Mouse (Mus musculus) right cerebral cortex, postnatal 4 days (tissue): Measurements from ENCODE around the gene Speg.

Experiments
- DNase-seq: peaks from one replicate; pipeline ENCODE4 v3.0.0-alpha.2; 2022

Speg gene

DNA sequence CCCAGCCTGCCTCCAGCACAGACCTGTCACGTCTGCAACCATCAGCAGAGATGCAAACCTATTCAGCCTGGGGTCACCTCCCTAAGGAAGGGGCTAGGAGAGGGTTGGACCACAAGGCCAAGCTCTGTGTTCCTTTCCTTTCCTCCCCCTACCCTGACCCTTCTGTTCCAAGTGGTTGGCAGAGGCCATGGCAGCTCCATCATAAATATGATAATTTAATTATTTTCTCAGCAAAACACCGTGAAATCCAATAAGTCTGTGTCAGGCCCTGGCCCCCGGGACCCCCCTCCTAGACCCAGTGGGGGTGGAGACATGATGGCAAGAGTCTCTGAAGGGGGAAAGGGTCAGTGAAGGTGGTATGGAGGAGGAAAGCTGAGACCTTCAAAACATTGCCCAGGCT is 69.1 kb downstream of the Speg start:
- DNase-seq = no peak

DNA sequence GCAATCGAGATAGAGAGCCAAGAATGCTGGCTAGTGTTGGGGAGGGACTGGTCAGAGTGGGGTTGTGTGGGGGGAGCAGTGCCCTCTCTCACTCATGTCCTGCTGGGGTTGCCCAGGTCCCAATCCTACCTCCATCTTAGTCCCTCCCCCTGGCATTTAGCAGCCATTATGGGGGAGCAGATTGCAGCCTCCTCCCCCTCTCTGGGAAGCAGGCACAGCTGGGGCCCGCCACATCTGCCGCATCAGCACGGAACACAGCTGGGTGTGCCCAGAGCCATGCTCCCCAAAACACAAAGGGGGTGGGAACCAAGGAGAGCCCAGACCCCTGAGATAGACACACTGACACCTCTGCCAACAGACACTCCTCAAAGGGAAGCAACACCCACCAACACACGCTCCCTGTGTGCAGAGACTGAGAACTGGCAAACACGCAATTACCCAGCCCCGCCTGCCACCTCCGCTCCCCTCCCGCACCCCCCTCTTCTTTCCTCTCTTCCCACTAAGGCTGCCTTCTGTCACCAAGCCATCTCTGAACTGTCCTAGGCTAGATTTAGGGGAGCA is 70.1 kb downstream of the Speg start:
- no peak for DNase-seq

DNA sequence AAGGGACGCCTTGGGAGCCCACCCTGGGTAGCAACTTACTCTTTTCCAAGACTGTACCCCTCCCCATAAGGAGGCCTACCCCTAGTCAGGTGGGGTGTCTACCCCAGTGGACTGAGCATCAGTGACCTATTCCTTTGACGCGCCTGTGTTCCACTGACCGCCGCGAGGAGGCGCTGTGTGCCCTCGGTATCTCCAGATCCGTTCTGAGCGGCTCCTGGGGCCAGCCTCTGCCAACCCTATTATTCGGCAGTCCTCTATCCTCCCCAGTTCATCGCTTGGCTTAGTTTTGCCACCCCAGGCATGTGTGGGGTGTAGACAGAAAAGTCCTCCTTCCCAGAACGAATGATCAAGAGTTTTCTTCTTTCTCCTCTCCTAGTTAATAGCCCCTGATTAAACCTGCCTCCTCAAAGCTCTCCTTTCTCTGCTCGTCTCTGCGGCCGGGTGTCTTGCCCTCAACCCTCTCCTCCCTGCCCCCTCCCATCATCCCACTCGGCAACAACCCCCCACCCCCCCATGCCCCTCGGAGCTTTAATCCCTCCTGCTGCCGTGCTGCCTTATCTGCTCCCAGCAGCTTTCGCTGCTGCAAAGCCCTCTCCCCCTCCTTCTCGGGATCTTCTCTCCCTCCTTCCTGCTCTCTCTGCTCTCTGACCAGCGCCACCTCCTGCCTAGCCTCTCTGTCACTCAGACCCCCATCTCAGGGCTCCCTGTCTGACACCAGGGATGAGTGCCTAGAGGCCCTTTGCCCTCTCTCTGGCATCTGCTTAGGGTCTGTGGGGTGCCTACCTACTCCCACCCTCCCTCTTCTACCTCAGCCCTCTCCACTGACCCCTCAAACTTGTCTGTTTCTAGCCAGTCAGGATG is 70.9 kb downstream of the Speg start:
- peak; percentile 77 for DNase-seq

DNA sequence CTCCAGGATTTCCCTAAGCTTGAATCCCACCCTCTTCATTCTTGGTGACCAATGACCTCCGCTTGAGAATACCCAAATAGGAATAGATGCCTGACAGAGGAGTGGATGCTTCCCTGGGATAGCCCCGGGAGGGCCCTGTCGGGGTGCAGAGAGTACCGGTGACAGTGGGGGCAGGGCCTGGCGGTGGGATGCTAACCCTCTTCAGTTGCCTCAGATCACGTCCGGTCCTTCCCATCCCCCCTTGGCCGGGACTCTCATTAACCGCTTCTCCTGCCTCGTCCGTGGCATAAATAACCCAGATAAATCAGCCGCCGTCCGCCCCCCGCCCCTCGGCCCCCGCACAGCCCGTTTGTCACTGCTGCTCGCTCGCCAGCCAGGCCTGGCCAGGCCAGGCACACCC is 71.6 kb downstream of the Speg start:
- DNase-seq = no peak

DNA sequence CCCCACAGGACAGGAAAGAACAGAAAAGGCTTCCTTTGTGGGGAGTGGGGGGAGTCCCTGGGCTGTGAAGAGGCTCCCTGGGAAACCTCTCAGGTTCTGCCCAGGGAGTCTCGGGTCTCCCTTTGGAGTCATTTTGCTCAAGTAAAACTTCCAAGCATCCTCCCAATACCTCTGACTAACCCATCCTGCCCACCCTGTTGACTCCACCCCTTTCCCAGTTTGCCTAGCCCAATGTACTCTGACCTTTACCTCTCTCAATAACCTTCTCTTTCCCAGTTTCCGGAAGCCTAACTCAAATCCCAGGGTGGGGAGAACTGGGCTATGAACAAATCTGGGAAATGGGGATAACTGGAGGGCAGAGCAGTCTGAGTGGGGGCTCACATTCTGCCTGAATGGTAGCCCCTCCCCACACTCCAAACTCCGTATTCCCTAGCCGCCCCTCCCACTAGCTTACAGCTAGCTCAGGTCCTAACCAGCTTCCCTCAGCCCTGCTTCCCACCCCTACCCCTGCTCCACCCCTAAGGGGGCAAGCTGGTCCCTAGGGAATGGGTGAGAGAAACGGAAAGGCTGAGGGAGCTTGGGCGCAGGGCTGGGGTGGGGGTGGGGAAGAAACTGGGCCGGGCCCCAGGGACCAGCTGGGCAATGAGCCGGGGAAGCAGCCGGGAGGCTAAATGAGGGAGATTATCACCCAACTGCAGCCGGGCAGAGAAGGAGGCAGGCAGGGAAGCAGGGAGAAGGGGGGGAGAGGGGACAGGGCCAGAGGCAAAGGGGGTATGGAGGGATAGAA is 72.4 kb downstream of the Speg start:
- peak; percentile 62 for DNase-seq

DNA sequence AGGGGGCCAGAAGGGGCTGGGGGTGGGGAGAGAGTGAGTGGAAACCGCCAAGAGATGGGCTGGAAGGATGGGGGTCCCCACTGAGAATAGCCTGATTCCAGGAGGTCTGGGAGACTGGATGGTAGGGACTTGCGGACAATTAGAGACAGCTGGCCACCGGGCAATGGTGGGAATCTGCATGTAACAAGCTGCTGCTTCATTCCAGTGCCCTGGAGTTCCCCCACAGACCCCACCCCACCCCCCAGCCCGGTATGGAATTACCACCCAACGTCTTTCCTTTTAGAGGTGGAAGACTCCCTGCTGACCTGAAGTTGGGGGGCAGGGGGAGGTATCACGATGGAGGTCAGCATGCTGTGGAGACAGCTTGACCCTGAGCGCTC is 72.9 kb downstream of the Speg start:
- DNase-seq = no peak

DNA sequence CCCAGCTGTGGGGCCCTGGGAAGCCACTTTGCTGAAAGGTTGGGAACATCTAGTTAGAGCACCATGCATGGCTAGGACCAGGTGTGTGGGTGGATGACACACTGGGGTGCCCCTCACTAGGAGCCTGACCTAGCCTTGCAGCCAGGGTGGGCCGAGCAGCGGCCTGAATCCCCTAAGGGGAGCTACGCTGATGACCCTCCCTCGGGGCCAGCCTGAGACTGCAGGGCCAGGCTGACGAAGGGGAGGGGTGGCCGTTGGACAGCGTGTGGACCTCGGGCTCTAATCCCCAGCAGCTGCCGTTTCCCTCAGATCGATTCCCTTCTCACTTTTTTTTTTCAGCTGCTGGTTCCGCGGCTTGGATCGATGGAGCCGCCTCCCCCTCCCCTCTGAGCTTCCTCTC is 73.8 kb downstream of the Speg start:
- DNase-seq = no peak

DNA sequence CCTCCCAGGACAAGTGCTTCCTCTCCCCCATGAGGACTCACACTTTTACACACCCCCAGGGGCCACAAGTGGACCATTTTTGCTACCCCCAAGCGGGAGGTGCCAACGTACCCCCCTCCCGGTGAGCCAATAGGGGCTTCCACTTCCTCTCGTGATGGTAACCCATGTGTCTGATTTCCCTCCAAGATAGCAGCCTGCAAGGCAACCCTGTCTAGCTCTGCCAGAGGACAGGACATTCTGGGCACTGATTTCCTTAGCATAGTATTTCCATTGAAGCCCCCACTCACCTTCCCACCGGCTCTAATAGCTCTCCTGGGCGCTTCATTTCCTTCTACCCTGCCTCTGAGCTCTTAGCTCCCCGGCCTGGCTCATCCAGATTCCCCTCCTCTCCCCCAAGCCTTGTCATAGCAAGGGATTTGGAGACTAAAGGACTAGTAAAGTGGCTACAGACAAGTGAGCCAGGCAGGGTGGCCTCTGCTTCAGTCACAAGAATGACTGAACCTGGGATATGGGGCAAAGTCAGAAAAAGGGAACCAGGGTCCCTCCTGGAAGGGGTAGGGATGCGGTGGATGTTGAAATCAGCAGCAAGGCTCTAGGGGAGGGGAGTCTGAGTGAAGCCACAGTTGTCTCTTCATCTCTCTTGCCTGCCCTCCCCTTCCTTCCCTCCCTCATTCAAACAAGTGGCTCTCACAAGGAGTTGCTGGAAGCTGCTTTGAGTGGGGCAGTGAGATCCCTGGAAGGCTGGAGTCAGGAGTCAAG is 74.5 kb downstream of the Speg start:
- no peak for DNase-seq

DNA sequence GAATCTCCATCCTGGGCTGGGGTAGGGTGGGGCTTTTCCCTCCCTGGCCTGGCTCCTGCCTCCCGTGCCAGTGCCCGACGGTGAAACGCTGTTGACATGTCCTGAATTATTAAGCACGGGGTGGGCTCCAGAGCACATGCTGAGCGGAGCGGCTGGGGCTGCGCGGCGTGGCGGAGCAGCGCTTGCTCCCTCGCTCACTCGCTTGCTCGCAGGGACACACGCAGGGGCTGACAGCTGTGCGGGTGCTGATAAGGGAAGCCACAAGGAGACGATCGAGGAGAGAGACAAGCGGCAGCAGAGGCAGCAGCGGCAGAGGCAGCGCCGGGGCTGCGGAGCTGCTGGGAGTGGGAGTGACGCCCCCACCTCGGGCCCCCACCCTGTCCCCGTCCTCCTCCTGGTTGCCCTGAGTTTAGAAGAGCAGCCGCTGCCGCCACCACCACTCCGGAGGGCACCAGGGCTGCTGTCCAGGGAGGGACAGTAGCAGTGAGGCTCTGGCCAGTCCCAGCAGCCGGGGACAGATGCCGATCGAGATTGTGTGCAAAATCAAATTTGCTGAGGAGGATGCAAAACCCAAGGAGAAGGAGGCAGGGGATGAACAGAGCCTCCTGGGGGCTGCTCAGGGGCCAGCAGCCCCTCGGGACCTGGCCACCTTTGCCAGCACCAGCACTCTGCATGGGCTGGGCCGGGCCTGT is 75.4 kb downstream of the Speg start, which contains the start of gene Asic4:
Gene Asic4, plus strand, starts transcription at position 123 of the 692 bp plus-strand sequence.
- DNase-seq = no peak

DNA sequence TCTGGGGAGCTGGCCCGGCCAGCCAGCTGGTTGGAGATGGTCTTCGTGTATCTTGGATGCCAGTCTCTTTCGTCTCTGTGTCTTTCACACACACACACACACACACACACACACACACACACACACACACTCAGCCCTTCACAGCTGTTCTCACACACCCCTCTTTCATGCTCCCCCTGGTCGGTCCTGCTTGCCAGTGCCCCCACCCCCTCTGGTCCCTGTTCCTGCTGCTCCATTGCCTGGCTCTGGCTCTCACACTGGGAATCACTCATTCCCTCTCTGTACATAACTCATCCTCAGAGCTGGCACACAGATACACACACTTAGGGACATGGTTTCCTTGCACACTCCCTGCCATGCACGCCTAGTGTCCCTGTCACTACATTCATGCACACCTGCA is 76.8 kb downstream of the Speg start:
- DNase-seq = no peak

DNA sequence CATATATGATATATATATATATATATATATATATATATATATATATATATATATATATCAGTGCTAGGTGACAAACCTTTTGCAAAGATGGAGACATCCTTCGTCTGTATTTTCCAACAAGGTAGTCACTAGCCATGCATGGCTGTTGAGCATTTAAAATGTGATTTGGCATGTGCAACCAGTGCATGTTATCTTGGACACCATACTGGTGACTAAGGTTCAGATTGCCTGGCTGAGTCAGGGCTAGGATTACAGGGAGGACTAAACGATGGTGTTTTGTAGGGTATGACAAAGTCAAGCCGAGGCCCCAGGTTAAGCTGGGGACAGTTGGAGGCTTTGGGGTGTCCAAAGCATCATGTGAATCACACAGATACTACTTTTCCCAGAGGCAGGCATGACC is 80.3 kb downstream of the Speg start:
- DNase-seq = no peak

DNA sequence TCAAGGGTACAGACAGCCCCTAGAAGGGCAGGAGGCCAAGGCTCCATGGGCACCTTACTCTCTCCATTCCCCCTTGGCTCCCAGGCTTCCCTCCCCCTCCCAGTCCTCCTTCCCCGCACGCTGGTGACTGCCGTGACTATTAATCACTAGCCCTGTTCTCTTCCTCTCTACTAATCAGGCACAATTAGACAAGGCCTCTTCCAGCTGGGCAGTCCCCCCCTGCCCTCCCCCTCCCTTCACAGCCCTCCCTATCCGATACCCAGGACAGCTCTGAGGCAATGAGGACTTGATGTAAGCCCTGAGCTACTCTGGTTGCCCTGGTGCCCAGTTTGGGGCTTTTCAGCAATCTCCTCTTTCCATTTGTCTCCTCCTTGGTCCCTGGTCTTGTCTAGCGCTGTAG is 80.9 kb downstream of the Speg start:
- DNase-seq = no peak

DNA sequence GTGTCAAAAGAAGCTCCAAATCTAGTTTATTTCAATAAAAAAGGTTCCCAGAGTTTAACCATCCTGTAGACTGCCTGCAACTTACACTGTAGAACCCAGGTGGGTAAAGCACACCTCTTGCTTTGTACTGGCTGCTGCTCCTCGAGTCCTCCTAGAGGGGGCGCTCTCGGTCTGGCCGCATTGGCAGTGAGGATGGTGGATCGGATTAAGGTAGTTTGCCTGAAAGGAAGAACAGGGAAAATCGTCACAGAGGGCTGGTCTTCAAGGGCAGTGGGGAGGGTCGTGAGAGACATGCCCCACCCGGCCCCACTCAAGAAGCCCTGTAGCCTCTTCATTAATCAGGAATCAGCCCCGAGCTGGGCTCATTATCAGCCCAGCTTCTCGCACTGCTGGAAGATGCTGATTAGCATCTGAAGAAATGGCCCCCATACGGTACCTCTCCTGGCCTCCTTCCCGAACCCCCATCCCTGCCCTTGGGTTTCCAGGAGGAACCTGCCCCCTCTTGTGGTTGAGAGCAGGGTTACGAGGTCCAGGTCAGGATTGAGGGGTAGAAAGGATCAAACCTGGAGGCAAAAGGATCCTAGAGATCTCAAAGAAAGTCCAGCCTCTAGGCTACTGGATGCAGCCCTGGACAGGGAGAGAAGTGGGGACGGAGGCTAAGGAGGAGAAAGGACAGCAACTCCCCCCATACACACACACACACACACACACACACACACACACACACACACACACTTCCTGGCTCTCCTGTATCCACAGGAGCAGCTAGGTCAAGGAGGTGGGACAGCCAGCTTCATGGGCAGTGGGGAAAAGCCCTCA is 81.9 kb downstream of the Speg start:
- DNase-seq = no peak

DNA sequence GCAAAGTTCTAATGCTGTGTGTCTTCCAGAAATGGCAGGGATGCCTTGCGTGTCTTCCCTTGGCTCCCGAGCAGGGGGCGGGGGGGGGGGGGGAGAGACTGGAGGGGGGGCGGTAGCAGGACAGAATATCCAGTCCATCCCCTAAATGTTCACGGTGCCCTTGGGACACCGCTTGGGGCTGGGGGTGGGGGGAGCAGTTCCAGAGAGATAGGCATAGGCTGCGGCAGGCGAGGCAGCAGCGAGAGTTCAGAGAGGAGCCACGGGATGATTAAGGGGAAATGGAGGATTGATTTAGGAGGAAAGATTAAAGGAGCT is 82.6 kb downstream of the Speg start:
- no peak for DNase-seq

DNA sequence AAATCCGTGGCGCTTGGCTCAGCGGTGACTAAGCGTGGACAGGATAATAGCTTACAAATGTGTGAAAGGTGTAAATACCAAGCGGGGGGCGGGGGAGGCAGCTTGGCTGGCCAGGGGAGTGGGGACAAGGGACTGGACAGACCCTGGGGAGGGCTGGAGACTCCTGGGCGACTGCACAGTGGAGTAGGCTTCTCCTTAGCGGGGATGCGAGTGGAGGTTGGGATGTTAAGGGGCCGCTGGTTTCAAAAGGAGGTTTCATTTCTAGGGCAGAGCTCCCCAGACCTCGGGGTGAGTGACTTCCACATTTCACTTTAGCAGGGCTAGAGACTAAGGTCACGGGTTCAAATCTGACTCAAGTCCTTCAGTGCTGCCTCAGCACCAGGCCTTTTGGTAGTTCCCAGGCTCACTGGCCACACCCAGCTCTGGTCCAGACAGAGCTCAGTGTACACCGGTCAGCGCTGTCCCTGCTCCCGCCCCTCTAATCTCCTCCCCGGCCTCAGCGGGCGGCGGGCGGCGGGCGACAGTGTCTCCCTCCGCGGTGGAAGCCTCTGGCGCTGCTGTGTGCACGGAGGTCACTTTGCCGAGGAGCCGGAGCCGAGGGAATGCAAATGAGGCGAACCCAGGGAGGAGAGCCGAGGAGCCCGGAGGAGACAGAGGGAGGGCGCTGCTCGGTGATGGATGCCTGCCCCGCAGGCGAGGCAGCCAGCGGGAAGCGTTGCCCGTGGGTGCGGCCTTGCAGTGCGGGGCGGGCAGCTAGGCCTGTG is 83.1 kb downstream of the Speg start:
- DNase-seq = no peak

DNA sequence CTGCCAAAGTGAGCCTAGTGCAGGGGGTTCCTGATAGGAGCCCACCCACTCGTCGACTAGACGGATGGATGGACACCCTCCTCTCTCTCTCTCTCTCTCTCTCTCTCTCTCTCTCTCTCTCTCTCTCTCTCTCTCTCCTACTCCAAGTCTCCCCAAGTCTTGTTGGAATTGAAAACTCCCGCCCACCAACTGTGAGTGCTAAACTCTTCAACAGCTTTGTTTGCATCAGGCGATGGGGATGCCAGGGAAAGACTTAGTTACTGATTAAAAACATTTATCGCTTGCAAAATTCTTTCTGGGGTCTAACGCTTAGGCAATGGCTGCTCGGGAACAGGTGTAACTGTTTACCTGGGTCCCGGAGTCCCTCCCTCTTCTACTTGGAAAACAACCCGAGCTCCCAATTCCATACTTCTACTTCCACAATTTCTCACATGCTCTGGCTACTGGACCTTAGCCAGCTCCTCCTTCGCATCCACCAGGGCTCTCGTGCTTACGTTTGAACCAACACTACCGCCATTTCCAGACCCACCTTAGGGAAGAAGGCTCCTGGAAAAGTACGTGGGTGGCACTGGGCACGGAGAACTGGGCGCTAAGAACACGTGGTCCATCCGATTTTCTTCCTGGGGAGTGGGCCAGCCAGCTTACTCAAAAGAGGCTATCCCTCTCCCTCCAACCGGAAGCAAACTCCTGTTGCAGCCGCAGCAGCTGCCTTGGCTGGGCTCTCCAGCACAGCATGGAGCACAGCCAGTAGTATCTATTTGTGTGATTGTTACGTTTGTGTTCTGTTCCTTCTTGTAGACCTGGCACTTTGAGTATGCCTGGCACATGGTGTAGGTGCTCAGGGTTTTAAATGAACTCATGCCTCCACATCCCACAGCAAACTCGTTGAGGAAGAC is 83.9 kb downstream of the Speg start:
- no peak for DNase-seq

DNA sequence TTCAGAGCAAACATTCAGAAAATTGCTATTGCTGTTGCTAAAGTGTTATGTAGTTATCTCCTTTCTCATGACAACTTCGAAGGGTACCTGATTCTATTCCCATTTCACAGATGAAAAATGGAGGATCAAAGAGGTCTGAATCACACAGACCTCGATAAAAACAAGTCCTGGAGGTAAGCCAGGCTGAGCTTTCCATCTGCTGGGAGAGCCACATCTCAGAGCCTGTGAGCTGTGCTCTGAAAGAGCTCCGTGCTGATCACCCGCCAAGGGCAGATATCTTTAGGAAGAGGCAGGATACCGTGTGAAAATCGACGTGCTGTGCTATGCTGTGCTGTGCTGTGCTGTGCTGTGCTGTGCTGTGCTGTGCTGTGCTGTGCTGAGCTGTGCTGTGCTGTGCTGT is 85.2 kb downstream of the Speg start:
- DNase-seq = no peak

DNA sequence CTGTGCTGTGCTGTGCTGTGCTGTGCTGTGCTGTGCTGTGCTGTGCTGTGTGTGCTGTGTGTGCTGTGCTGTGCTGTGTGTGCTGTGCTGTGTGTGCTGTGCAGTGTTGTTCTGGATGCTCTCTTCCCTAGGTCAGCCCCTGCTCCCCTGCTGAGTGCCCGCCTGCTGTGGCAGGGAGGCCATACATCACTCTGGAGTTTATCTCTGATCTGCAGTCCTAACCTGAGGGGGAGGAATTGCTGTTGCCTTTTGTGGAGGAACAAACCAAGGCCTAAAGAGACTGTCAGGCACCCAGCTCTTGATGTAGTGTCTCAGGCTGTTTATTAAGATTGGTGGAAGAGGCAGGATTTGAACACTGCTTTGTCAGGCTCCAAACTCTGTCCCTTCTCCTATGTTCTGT is 87.5 kb downstream of the Speg start:
- no peak for DNase-seq

DNA sequence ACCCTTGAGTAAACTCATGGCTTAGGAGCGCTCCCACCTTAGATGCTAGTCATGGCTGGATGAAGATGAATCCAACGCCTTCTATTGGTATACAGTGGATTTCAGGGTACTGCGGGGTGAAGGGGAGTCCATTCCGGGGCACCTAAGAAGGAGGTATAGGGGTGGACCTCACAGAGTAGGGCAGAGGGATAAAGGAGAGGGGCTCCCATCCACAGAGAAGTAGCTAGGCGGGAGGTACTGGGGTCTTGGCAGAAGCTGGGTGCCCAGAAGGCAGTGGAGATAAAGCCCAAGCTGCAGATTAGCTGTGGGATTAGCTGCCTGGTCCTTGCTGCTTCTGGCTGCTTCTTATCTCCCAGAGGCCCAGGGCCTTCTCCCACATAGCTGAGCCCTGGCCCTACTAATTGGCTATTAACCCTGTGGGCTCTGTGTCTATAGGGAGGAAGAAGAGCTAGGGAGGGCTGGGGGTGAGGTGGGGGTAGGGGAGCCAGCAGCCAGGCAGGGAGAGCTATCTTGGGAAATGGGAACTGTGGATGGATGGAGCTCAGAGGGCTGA is 88.6 kb downstream of the Speg start:
- DNase-seq = no peak
